Mouse (Mus musculus) liver, embryonic 12.5 days (tissue): Measurements from ENCODE around the gene Erp27. TPM values are rescaled to one million over a fixed set of nuclear protein-coding genes. Genes with fewer than 3 reads are reported as not detected.
"Not testable (repeated sequence)": the region's sequence is repeated elsewhere in the genome, so short reads cannot be mapped to it uniquely, and the experiment has no call there.

Source experiments
- ATAC-seq: fragments of 200-750 bp; cut with Nextera tagmentation; 2 replicates; pipeline ENCODE4 v1.8.0; 2017; ENCODE audit warnings: moderate number of reproducible peaks, mild to moderate bottlenecking, moderate library complexity
- H3K27ac ChIP-seq: fragments of 300-500 bp; sonication (generic); 2 replicates; pipeline ENCODE4 v1.5.1; 2016; ENCODE audit warnings: mild to moderate bottlenecking
- H3K27me3 ChIP-seq: fragments of 300-500 bp; sonication (generic); replicated peaks from 2 replicates; pipeline ENCODE4 v1.6.1; 2016; ENCODE audit warnings: mild to moderate bottlenecking, moderate library complexity
- H3K36me3 ChIP-seq: fragments of 300-500 bp; sonication (generic); 2 replicates; pipeline ENCODE4 v1.6.1; 2016; ENCODE audit warnings: mild to moderate bottlenecking, moderate library complexity
- H3K4me1 ChIP-seq: fragments of 300-500 bp; sonication (generic); 2 replicates; pipeline ENCODE4 v1.6.1; 2016
- H3K4me2 ChIP-seq: fragments of 300-500 bp; sonication (generic); 2 replicates; pipeline ENCODE4 v1.6.1; 2016; ENCODE audit warnings: mild to moderate bottlenecking, moderate library complexity
- H3K4me3 ChIP-seq: fragments of 300-500 bp; sonication (generic); 2 replicates; pipeline ENCODE4 v1.5.1; 2016; ENCODE audit warnings: mild to moderate bottlenecking, moderate library complexity
- H3K9ac ChIP-seq: fragments of 300-500 bp; sonication (generic); 2 replicates; pipeline ENCODE4 v1.6.1; 2016; ENCODE audit warnings: mild to moderate bottlenecking, moderate library complexity
- H3K9me3 ChIP-seq: fragments of 300-500 bp; sonication (generic); replicated peaks from 2 replicates; pipeline ENCODE4 v1.6.1; 2016; ENCODE audit warnings: mild to moderate bottlenecking, moderate library complexity
- WGBS: fragments of 180-500 bp; shearing (Covaris S2); methylation state at CpG from one replicate; pipeline ENCODE4 v1.1.7; 2016; ENCODE audit not compliant: insufficient replicate concordance; 5-methylcytosine and 5-hydroxymethylcytosine counted together
- polyA plus RNA-seq: library from polyadenylated mRNA; unstranded; fragments of >200 nt; fragmentation: Nextera tagmentation; extraction: Ambion mirVana; gene quantifications from 2 replicates; pipeline ENCODE4 v1.2.1, GENCODE M21; 2016

Gene Erp27
- polyA plus RNA-seq = 0.27 and 0.43 TPM in 2 replicates

- no peak for ATAC-seq
- Histone ChIP-seq H3K4me1 (no peaks in the 10 kb centered on the region), H3K4me3 (no peak within 1 kb of the TSS), H3K9me3 (no peaks in the 10 kb centered on the region), H3K36me3 (peaks cover 21% of the 10 kb centered on the region), H3K9ac (no peak within 1 kb of the TSS), H3K27ac (no peak within 1 kb of the TSS), H3K4me2 (no peak within 1 kb of the TSS), H3K27me3 (no peaks in the 10 kb centered on the region)
- WGBS = 61% methylated on average over 5 of the region's 5 CpGs
Measured at GRCm38 (mm10) chr6:136922080-136922479, at the start of gene Erp27. Erp27 (minus strand) TSS chr6:136922180.

DNA sequence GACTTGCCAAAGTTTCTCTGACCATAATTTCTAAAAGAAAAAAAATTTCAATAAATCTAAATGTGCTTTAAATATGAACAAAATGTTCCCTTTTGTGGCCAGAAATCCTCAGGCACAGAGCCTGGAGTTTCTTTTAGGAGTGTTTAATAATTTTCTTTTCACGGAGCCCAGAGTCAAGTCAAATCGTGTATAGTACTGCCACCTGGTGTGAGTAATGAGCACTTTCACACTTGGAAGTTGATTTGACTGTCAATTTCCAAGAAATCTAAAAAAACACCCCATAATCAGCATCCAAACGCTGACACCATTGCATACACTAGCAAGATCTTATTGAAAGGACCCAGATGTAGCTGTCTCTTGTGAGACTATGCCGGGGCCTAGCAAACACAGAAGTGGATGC is 46.9 kb upstream of the Erp27 start:
- WGBS = 31% methylated on average over 4 of the region's 4 CpGs
- H3K4me1 ChIP-seq, H3K4me3 ChIP-seq, H3K4me2 ChIP-seq, H3K27me3 ChIP-seq, H3K36me3 ChIP-seq, ATAC-seq, H3K9me3 ChIP-seq, H3K9ac ChIP-seq, H3K27ac ChIP-seq: not testable (repeated sequence)

- Histone ChIP-seq H3K4me3 (no peak overlapping the region), H3K9ac (no peak overlapping the region), H3K27ac (no peak overlapping the region), H3K4me2 (no peak overlapping the region), H3K36me3 (no peaks in the 10 kb centered on the region), H3K4me1 (peaks cover 5% of the 10 kb centered on the region; the same call in 1 of the 2 replicates), H3K9me3 (no peaks in the 10 kb centered on the region), H3K27me3 (no peaks in the 10 kb centered on the region)
- WGBS = 44% methylated on average over 4 of the region's 4 CpGs
- ATAC-seq = no peak
Measured at GRCm38 (mm10) chr6:136967466-136967865, 45.5 kb upstream of the Erp27 start.

DNA sequence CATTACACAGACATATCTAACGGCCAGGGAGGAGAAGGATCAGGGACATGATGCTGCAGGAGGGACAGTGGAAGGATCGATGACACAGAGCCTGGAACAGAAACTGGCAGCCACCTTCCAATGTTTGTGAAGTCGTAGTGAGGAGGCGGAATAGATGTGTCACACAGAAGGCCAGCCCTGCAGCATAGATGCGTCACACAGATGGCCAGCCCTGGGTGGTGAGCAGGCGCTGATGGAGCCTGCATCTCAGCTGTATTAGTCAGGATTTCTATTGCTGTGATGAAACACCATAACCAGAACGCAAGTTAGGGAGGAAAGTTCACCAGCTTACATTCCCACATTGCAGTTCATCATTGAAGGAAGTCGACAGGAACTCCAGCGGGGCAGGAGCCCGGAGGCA is 43.9 kb upstream of the Erp27 start:
- Histone ChIP-seq H3K9ac (no peak overlapping the region), H3K4me3 (no peak overlapping the region), H3K4me2 (no peak overlapping the region), H3K27me3 (no peaks in the 10 kb centered on the region), H3K27ac (no peak overlapping the region), H3K9me3 (no peaks in the 10 kb centered on the region), H3K4me1 (peaks cover 5% of the 10 kb centered on the region; the same call in 1 of the 2 replicates), H3K36me3 (no peaks in the 10 kb centered on the region)
- 63% methylated on average over 10 of the region's 10 CpGs for WGBS
- no peak for ATAC-seq

DNA sequence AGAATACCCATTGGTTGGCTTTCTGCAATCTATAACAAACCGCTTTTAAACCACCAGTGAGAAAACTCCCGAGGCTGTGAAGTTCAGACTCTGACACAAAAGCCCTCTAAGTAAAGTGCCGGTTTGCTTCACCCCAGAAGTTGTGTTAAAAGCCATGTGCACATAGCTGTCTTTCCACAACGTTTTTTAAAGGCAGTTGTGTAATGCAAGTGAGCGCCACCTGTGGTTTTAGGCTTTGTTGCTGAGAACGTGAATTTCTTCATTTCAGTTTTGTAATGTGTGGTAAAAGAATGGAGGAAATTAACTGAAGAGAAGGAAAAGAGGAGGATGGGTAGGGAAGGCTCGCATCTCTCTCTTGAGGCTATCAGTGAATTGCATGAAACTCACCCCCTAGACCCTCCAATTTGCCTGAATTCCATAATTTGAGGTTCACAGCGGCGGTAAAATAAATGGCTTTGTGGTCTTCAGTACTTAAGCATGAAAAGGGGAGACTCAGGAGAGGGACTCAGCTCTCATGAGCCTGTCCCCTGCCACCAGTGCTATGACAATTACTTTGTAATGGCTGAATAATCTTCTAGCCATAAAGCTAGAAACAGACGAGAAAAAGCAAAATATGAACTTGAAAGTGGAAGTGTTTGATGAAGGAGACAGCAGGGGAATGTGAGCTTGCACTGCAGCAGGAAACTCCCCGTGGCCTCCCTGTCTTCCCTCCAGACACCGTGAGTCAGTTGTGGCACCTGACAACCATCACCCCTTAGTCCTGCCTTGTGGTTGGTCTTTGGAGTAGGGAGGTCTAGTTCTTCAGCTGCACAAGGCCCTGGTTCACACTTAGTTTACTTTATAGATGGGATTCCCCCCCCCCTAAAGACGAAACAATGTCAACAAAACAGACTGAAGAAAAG is 42.9 kb upstream of the Erp27 start:
- Histone ChIP-seq H3K27ac (no peak overlapping the region), H3K4me3 (no peak overlapping the region), H3K27me3 (no peaks in the 10 kb centered on the region), H3K9me3 (no peaks in the 10 kb centered on the region), H3K4me2 (no peak overlapping the region), H3K4me1 (peaks cover 5% of the 10 kb centered on the region; the same call in 1 of the 2 replicates), H3K9ac (no peak overlapping the region), H3K36me3 (no peaks in the 10 kb centered on the region)
- WGBS = 40% methylated on average over 13 of the region's 13 CpGs
- no peak for ATAC-seq

GRCm38 (mm10) chr6:136962957-136963356 is 41.0 kb upstream of the Erp27 start:
- no peaks in the 10 kb centered on the region for H3K9me3 ChIP-seq
- H3K4me3 ChIP-seq = no peak overlapping the region
- no peak for ATAC-seq
- peaks cover 5% of the 10 kb centered on the region; the same call in 1 of the 2 replicates for H3K4me1 ChIP-seq
- WGBS = 64% methylated on average over 11 of the region's 11 CpGs
- H3K27me3 ChIP-seq = no peaks in the 10 kb centered on the region
- H3K4me2 ChIP-seq = no peak overlapping the region
- no peak overlapping the region for H3K9ac ChIP-seq
- H3K36me3 ChIP-seq = no peaks in the 10 kb centered on the region
- H3K27ac ChIP-seq = no peak overlapping the region

- ATAC-seq = no peak
- H3K27ac ChIP-seq = no peak overlapping the region
- H3K4me2 ChIP-seq = no peak overlapping the region
- no peaks in the 10 kb centered on the region; the same call in 1 of the 2 replicates for H3K4me1 ChIP-seq
- H3K36me3 ChIP-seq = no peaks in the 10 kb centered on the region
- H3K9me3 ChIP-seq = no peaks in the 10 kb centered on the region
- no peaks in the 10 kb centered on the region for H3K27me3 ChIP-seq
- H3K9ac ChIP-seq = no peak overlapping the region; the same call in 1 of the 2 replicates
- WGBS = 50% methylated on average over 11 of the region's 11 CpGs
- no peak overlapping the region for H3K4me3 ChIP-seq
Measured at GRCm38 (mm10) chr6:136959131-136959530, 37.2 kb upstream of the Erp27 start.

DNA sequence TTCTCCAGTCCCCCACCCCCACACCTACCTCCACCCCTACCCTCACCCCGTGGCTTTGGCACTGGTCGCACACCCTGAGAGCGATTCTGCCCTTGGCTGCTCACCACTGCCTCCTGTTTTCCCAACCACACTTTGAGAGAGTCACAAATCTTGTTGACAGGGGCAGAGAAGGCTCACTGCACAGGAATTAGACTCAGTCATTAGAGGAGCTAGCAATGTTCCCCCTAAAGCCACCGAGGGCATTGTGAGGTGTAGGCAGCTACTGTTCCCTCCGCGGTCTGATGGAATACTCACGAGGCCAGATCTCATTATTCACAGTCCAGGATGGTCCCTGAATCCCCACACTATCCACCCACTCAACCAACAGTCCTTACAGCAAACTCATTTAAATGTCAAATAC is 35.1 kb upstream of the Erp27 start:
- Histone ChIP-seq H3K27me3 (no peaks in the 10 kb centered on the region), H3K27ac (no peak overlapping the region), H3K9me3 (no peaks in the 10 kb centered on the region), H3K36me3 (no peaks in the 10 kb centered on the region), H3K4me2 (no peak overlapping the region), H3K4me3 (no peak overlapping the region), H3K9ac (no peak overlapping the region), H3K4me1 (no peaks in the 10 kb centered on the region; the same call in 1 of the 2 replicates)
- ATAC-seq = no peak
- WGBS = 58% methylated on average over 7 of the region's 7 CpGs

DNA sequence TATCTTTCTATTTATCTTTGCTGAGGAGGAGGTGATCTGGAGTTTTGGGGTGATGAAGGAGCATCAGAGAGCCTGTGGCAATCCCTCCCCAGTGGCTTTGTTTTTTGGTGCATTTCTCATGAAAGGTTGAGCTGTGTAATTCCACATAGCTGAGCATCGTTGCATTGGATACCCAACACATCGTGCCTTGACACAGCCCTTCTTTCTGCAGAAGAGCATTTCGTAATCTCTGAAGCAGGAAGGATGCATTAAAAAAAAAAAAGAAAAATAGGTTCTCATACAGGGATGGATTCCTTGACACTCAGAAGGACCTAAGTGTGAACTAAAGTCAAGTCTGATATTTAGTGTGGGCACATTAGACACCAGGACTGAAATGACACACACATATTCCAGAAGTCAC is 33.3 kb upstream of the Erp27 start:
- Histone ChIP-seq H3K36me3 (no peaks in the 10 kb centered on the region), H3K4me3 (no peak overlapping the region), H3K9me3 (no peaks in the 10 kb centered on the region), H3K4me2 (no peak overlapping the region), H3K4me1 (no peaks in the 10 kb centered on the region; the same call in 1 of the 2 replicates), H3K27ac (no peak overlapping the region), H3K9ac (no peak overlapping the region), H3K27me3 (no peaks in the 10 kb centered on the region)
- 55% methylated on average over 3 of the region's 3 CpGs for WGBS
- ATAC-seq = no peak

DNA sequence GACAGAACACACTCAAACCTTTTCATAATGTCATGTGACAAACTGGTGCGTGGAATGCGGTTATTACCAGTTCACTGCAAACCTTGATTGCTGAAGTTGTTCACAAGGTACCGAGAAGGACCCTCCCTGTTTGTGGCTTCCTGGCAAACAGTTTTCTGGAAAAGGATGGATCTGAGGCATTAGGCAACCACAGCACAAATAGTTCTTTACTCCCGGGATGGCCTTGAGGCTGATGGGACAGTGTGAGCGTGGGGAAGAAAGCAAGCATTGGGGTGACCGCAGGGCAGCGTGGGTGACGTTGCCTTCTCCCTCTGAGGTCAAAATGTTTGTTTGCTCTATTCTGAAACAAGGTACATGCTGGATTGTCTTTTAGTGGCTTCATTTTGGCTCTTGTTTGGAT is 32.7 kb upstream of the Erp27 start:
- 76% methylated on average over 8 of the region's 8 CpGs for WGBS
- H3K9ac ChIP-seq = no peak overlapping the region
- H3K4me3 ChIP-seq = no peak overlapping the region
- H3K4me1 ChIP-seq = no peaks in the 10 kb centered on the region; the same call in 1 of the 2 replicates
- H3K4me2 ChIP-seq = no peak overlapping the region
- no peaks in the 10 kb centered on the region for H3K27me3 ChIP-seq
- no peaks in the 10 kb centered on the region for H3K36me3 ChIP-seq
- H3K9me3 ChIP-seq = no peaks in the 10 kb centered on the region
- H3K27ac ChIP-seq = no peak overlapping the region
- no peak for ATAC-seq

DNA sequence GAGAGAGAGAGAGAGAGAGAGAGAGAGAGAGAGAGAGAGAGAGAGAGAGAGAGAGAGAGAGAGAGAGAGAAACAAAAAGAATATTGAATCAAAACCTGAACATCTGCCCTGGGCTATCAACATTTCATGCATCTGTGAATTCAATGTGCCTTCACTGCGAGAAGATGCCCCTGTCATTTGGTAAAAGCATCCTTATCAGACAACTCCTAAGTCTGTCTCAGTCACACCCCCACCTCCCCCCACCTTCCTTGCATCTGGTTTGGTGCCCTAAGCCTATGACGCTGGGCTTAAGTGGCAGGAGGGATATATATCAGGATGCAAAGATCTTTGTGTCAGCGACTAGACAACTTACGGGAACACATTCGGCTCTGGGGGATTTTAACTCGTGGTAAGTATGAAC is 32.2 kb upstream of the Erp27 start:
- no peak overlapping the region for H3K27ac ChIP-seq
- H3K4me1 ChIP-seq = no peaks in the 10 kb centered on the region; the same call in 1 of the 2 replicates
- H3K4me3 ChIP-seq = no peak overlapping the region
- WGBS = 51% methylated on average over 6 of the region's 6 CpGs
- no peaks in the 10 kb centered on the region for H3K27me3 ChIP-seq
- no peak for ATAC-seq
- H3K9ac ChIP-seq = no peak overlapping the region
- no peaks in the 10 kb centered on the region for H3K36me3 ChIP-seq
- H3K4me2 ChIP-seq = no peak overlapping the region
- no peaks in the 10 kb centered on the region for H3K9me3 ChIP-seq

GRCm38 (mm10) chr6:136952930-136953329 is 30.9 kb upstream of the Erp27 start:
- no peak for ATAC-seq
- Histone ChIP-seq H3K9me3 (no peaks in the 10 kb centered on the region), H3K4me3 (no peak overlapping the region), H3K4me1 (no peaks in the 10 kb centered on the region; the same call in 1 of the 2 replicates), H3K4me2 (no peak overlapping the region), H3K27ac (no peak overlapping the region), H3K9ac (no peak overlapping the region), H3K36me3 (no peaks in the 10 kb centered on the region), H3K27me3 (no peaks in the 10 kb centered on the region)
- 76% methylated on average over 9 of the region's 9 CpGs for WGBS
